Mouse (Mus musculus) 416B (cell line): ENCODE measurements around the gene Ric8a.
"Not testable (repeated sequence)": the region's sequence is repeated elsewhere in the genome, so short reads cannot be mapped to it uniquely, and the experiment has no call there.

Experiments used
- DNase-seq: peaks from one replicate; pipeline ENCODE4 v3.0.0; 2011; ENCODE audit warnings: low read depth

Ric8a gene

GRCm38 (mm10) chr7:140890636-140891035 lies 33.9 kb downstream of the Ric8a start:
- not testable (repeated sequence) for DNase-seq

GRCm38 (mm10) chr7:140894031-140894430 lies 37.3 kb downstream of the Ric8a start:
- DNase-seq = no peak

- DNase-seq = no peak
Observed at GRCm38 (mm10) chr7:140894611-140895010, 37.9 kb downstream of the Ric8a start.

GRCm38 (mm10) chr7:140897863-140898262 lies 41.1 kb downstream of the Ric8a start:
- DNase-seq = no peak

GRCm38 (mm10) chr7:140899121-140899520 lies 42.4 kb downstream of the Ric8a start:
- DNase-seq = no peak

GRCm38 (mm10) chr7:140900220-140900619 lies 43.5 kb downstream of the Ric8a start, which contains the start of gene Cox8b:
Gene Cox8b (minus strand): TSS chr7:140900446.
- no peak for DNase-seq

GRCm38 (mm10) chr7:140902036-140902875 lies 45.5 kb downstream of the Ric8a start:
- DNase-seq = no peak

GRCm38 (mm10) chr7:140903212-140903611 lies 46.5 kb downstream of the Ric8a start:
- DNase-seq = peak; percentile 69

- DNase-seq = no peak
Observed at GRCm38 (mm10) chr7:140905642-140906081, 48.9 kb downstream of the Ric8a start.

GRCm38 (mm10) chr7:140907131-140907530 lies 50.4 kb downstream of the Ric8a start:
- peak; percentile 56 for DNase-seq

GRCm38 (mm10) chr7:140907697-140908096 lies 50.9 kb downstream of the Ric8a start:
- no peak for DNase-seq

GRCm38 (mm10) chr7:140908181-140908580 lies 51.4 kb downstream of the Ric8a start:
- peak; percentile 28 for DNase-seq

GRCm38 (mm10) chr7:140908634-140909107 lies 51.9 kb downstream of the Ric8a start:
- peak; percentile 81 for DNase-seq

- no peak for DNase-seq
Observed at GRCm38 (mm10) chr7:140912293-140912692, 55.5 kb downstream of the Ric8a start.

GRCm38 (mm10) chr7:140912846-140913482 lies 56.2 kb downstream of the Ric8a start:
- no peak for DNase-seq
